Mouse (Mus musculus) MEL-GATA-1-ER (cell line): Measurements from ENCODE around the gene Cpsf2.
"Not testable (repeated sequence)": the region's sequence is repeated elsewhere in the genome, so short reads cannot be mapped to it uniquely, and the experiment has no call there.

Source experiments
- DNase-seq: peaks from one replicate; pipeline ENCODE4 v3.0.0-alpha.2; 2012; ENCODE audit warnings: low read depth; ENCODE audit errors: extremely low read depth

The Cpsf2 gene

GRCm38 (mm10) chr12:101975601-101976571 lies at the start of gene Cpsf2:
Gene Cpsf2 (plus strand): TSS chr12:101975988.
- DNase-seq = peak; percentile 50

- no peak for DNase-seq
These were observed 47.4 kb upstream of the Cpsf2 start for GRCm38 (mm10) chr12:101928423-101928822.

GRCm38 (mm10) chr12:101935223-101935622 lies 40.6 kb upstream of the Cpsf2 start:
- DNase-seq = no peak

- DNase-seq = no peak
These were observed 38.2 kb upstream of the Cpsf2 start for GRCm38 (mm10) chr12:101937572-101937971.

- DNase-seq = no peak
These were observed 27.8 kb upstream of the Cpsf2 start for GRCm38 (mm10) chr12:101947986-101948385.

GRCm38 (mm10) chr12:101948801-101949200 lies 27.0 kb upstream of the Cpsf2 start:
- DNase-seq = no peak

- not testable (repeated sequence) for DNase-seq
These were observed 20.0 kb upstream of the Cpsf2 start for GRCm38 (mm10) chr12:101955821-101956220.

- DNase-seq = peak; percentile 33
These were observed 18.5 kb upstream of the Cpsf2 start for GRCm38 (mm10) chr12:101957079-101957941.

- peak; percentile 85 for DNase-seq
These were observed 17.7 kb upstream of the Cpsf2 start, which contains the start of gene Atxn3 for GRCm38 (mm10) chr12:101957942-101958544. Gene Atxn3 (minus strand): TSS chr12:101958246.

- DNase-seq = peak; percentile 59
These were observed 17.2 kb upstream of the Cpsf2 start for GRCm38 (mm10) chr12:101958556-101958955.

- not testable (repeated sequence) for DNase-seq
These were observed 16.6 kb upstream of the Cpsf2 start for GRCm38 (mm10) chr12:101958960-101959780.

- DNase-seq = no peak
These were observed 4.5 kb upstream of the Cpsf2 start for GRCm38 (mm10) chr12:101971311-101971710.

GRCm38 (mm10) chr12:101972230-101972629 lies 3.6 kb upstream of the Cpsf2 start:
- DNase-seq = no peak

- DNase-seq = no peak
These were observed 1.2 kb upstream of the Cpsf2 start for GRCm38 (mm10) chr12:101974571-101974970.

GRCm38 (mm10) chr12:101975167-101975600 lies 604 bp upstream of the Cpsf2 start:
- DNase-seq = no peak

GRCm38 (mm10) chr12:101976651-101977403 lies 1.0 kb downstream of the Cpsf2 start:
- no peak for DNase-seq

- DNase-seq = peak; percentile 29
These were observed 1.7 kb downstream of the Cpsf2 start for GRCm38 (mm10) chr12:101977404-101977915.

GRCm38 (mm10) chr12:101978162-101978561 lies 2.4 kb downstream of the Cpsf2 start:
- peak; percentile 44 for DNase-seq

GRCm38 (mm10) chr12:101978588-101978987 lies 2.8 kb downstream of the Cpsf2 start:
- peak; percentile 36 for DNase-seq
